Mouse (Mus musculus): ENCODE data around the gene Cd83. TPM values are rescaled to one million over a fixed set of nuclear protein-coding genes. Genes with fewer than 3 reads are reported as not detected.

The Cd83 gene
- total RNA-seq, 4 experiments from 2014 or later: 7.6 to 21.2 (median 13.4) TPM

Other genes starting within 250 kb of the Cd83 start
- 10 to 100 TPM; 21.4 to 34.0 (median 27.0) TPM for gene Mcur1, start 224.6 kb upstream of the Cd83 start, total RNA-seq (2022)
- gene Rnf182, start 169.1 kb upstream of the Cd83 start, total RNA-seq (2022): 10 to 100 TPM; 27.6 to 38.1 (median 32.3) TPM

All from layer of hippocampus, adult 8-10 months (tissue).